Mouse (Mus musculus): Measurements from ENCODE around the gene Larp1. TPM values are rescaled to one million over a fixed set of nuclear protein-coding genes. Genes with fewer than 3 reads are reported as not detected.
"Not testable (repeated sequence)": the region's sequence is repeated elsewhere in the genome, so short reads cannot be mapped to it uniquely, and the experiment has no call there.

Gene Larp1
- polyA plus RNA-seq, 1 experiment from 2014 or later, result 23.4 TPM

- H3K9ac ChIP-seq (replicated peaks; ENCODE audit: low read depth, low read length); H3K27ac ChIP-seq (ENCODE audit: low read depth, low read length); ATAC-seq (ENCODE audit: low read depth); H3K4me3 ChIP-seq (ENCODE audit: low read depth, low read length); H3K4me2 ChIP-seq (ENCODE audit: low read depth, low read length); H3K27me3 ChIP-seq (ENCODE audit: control insufficient read depth, insufficient read depth, low read length); H3K9me3 ChIP-seq (ENCODE audit: control insufficient read depth, low read length); H3K4me1 ChIP-seq (ENCODE audit: control insufficient read depth, insufficient read depth, low read length): not testable (repeated sequence)
- peaks cover 44% of the 10 kb centered on the region for H3K36me3 ChIP-seq (ENCODE audit: control insufficient read depth, insufficient read depth, low read length)
- WGBS, result 93% methylated on average over 7 of the region's 7 CpGs
Measured at GRCm38 (mm10) chr11:58059752-58060151, 50.9 kb downstream of the Larp1 start.

- H3K36me3 ChIP-seq (ENCODE audit: control insufficient read depth, insufficient read depth, low read length), result peaks cover 32% of the 10 kb centered on the region
- H3K27me3 ChIP-seq (ENCODE audit: control insufficient read depth, insufficient read depth, low read length); H3K9me3 ChIP-seq (ENCODE audit: control insufficient read depth, low read length); H3K4me1 ChIP-seq (ENCODE audit: control insufficient read depth, insufficient read depth, low read length); H3K4me2 ChIP-seq (ENCODE audit: low read depth, low read length); H3K9ac ChIP-seq (replicated peaks; ENCODE audit: low read depth, low read length); ATAC-seq (ENCODE audit: low read depth); H3K4me3 ChIP-seq (ENCODE audit: low read depth, low read length); H3K27ac ChIP-seq (ENCODE audit: low read depth, low read length): not testable (repeated sequence)
- 92% methylated on average over 3 of the region's 4 CpGs for WGBS
Measured at GRCm38 (mm10) chr11:58061218-58061617, 52.4 kb downstream of the Larp1 start.

GRCm38 (mm10) chr11:58062586-58062985, 53.7 kb downstream of the Larp1 start:
- H3K27ac ChIP-seq (ENCODE audit: low read depth, low read length), result no peak overlapping the region
- H3K27me3 ChIP-seq (ENCODE audit: control insufficient read depth, insufficient read depth, low read length), result no peaks in the 10 kb centered on the region
- no peak overlapping the region for H3K9ac ChIP-seq (replicated peaks; ENCODE audit: low read depth, low read length)
- H3K36me3 ChIP-seq (ENCODE audit: control insufficient read depth, insufficient read depth, low read length), result peaks cover 24% of the 10 kb centered on the region; the same call in 1 of the 2 replicates
- H3K4me1 ChIP-seq (ENCODE audit: control insufficient read depth, insufficient read depth, low read length), result 0 out of 2 replicates have a peak, but pooled peaks cover 6% of the 10 kb centered on the region
- H3K9me3 ChIP-seq (ENCODE audit: control insufficient read depth, low read length), result no peaks in the 10 kb centered on the region
- WGBS, result 89% methylated on average over 4 of the region's 4 CpGs
- no peak overlapping the region for H3K4me3 ChIP-seq (ENCODE audit: low read depth, low read length)
- no peak overlapping the region for H3K4me2 ChIP-seq (ENCODE audit: low read depth, low read length)
- no peak for ATAC-seq (ENCODE audit: low read depth)

- Histone ChIP-seq H3K4me3 (ENCODE audit: low read depth, low read length) (no peak overlapping the region), H3K36me3 (ENCODE audit: control insufficient read depth, insufficient read depth, low read length) (peaks cover 8% of the 10 kb centered on the region; the same call in 1 of the 2 replicates), H3K9ac (replicated peaks; ENCODE audit: low read depth, low read length) (no peak overlapping the region), H3K27ac (ENCODE audit: low read depth, low read length) (no peak overlapping the region), H3K4me2 (ENCODE audit: low read depth, low read length) (no peak overlapping the region), H3K4me1 (ENCODE audit: control insufficient read depth, insufficient read depth, low read length) (0 out of 2 replicates have a peak, but pooled peaks cover 6% of the 10 kb centered on the region), H3K9me3 (ENCODE audit: control insufficient read depth, low read length) (no peaks in the 10 kb centered on the region), H3K27me3 (ENCODE audit: control insufficient read depth, insufficient read depth, low read length) (no peaks in the 10 kb centered on the region)
- no peak for ATAC-seq (ENCODE audit: low read depth)
- WGBS, result 90% methylated on average over 4 of the region's 4 CpGs
Measured at GRCm38 (mm10) chr11:58065025-58065424, 56.2 kb downstream of the Larp1 start.

- H3K36me3 ChIP-seq (ENCODE audit: control insufficient read depth, insufficient read depth, low read length), result no peaks in the 10 kb centered on the region
- no peaks in the 10 kb centered on the region for H3K27me3 ChIP-seq (ENCODE audit: control insufficient read depth, insufficient read depth, low read length)
- H3K9me3 ChIP-seq (ENCODE audit: control insufficient read depth, low read length), result no peaks in the 10 kb centered on the region
- 80% methylated on average over 3 of the region's 3 CpGs for WGBS
- H3K4me3 ChIP-seq (ENCODE audit: low read depth, low read length), result no peak overlapping the region
- ATAC-seq (ENCODE audit: low read depth), result no peak
- no peaks in the 10 kb centered on the region for H3K4me1 ChIP-seq (ENCODE audit: control insufficient read depth, insufficient read depth, low read length)
- H3K4me2 ChIP-seq (ENCODE audit: low read depth, low read length), result no peak overlapping the region
- H3K9ac ChIP-seq (replicated peaks; ENCODE audit: low read depth, low read length), result no peak overlapping the region
- no peak overlapping the region for H3K27ac ChIP-seq (ENCODE audit: low read depth, low read length)
Measured at GRCm38 (mm10) chr11:58072978-58073377, 64.1 kb downstream of the Larp1 start.

- 75% methylated on average over 4 of the region's 4 CpGs for WGBS
- no peak for ATAC-seq (ENCODE audit: low read depth)
- H3K27me3 ChIP-seq (ENCODE audit: control insufficient read depth, insufficient read depth, low read length), result no peaks in the 10 kb centered on the region
Measured at GRCm38 (mm10) chr11:58077270-58077669, 68.4 kb downstream of the Larp1 start.

GRCm38 (mm10) chr11:58081716-58082115, 72.9 kb downstream of the Larp1 start:
- H3K9me3 ChIP-seq (ENCODE audit: control insufficient read depth, low read length), result no peaks in the 10 kb centered on the region
- ATAC-seq (ENCODE audit: low read depth), result no peak
- whole genome bisulfite sequencing, result 89% methylated on average over 6 of the region's 6 CpGs
- no peak overlapping the region for H3K4me2 ChIP-seq (ENCODE audit: low read depth, low read length)
- H3K4me3 ChIP-seq (ENCODE audit: low read depth, low read length), result no peak overlapping the region
- no peaks in the 10 kb centered on the region for H3K27me3 ChIP-seq (ENCODE audit: control insufficient read depth, insufficient read depth, low read length)
- H3K4me1 ChIP-seq (ENCODE audit: control insufficient read depth, insufficient read depth, low read length), result no peaks in the 10 kb centered on the region
- H3K36me3 ChIP-seq (ENCODE audit: control insufficient read depth, insufficient read depth, low read length), result no peaks in the 10 kb centered on the region
- H3K27ac ChIP-seq (ENCODE audit: low read depth, low read length), result no peak overlapping the region
- H3K9ac ChIP-seq (replicated peaks; ENCODE audit: low read depth, low read length), result no peak overlapping the region

More at GRCm38 (mm10) chr11:58077270-58077669, 68.4 kb downstream of the Larp1 start:
- H3K4me1 ChIP-seq (ENCODE audit: control insufficient read depth, insufficient read depth, low read length), result no peaks in the 10 kb centered on the region
- H3K36me3 ChIP-seq (ENCODE audit: control insufficient read depth, insufficient read depth, low read length), result no peaks in the 10 kb centered on the region
- no peak overlapping the region for H3K9ac ChIP-seq (replicated peaks; ENCODE audit: low read depth, low read length)
- H3K9me3 ChIP-seq (ENCODE audit: control insufficient read depth, low read length), result no peaks in the 10 kb centered on the region
- no peak overlapping the region for H3K4me2 ChIP-seq (ENCODE audit: low read depth, low read length)
- H3K27ac ChIP-seq (ENCODE audit: low read depth, low read length), result no peak overlapping the region
- no peak overlapping the region for H3K4me3 ChIP-seq (ENCODE audit: low read depth, low read length)

GRCm38 (mm10) chr11:58092541-58092940, 83.7 kb downstream of the Larp1 start:
- Histone ChIP-seq H3K9me3 (ENCODE audit: control insufficient read depth, low read length) (no peaks in the 10 kb centered on the region), H3K9ac (replicated peaks; ENCODE audit: low read depth, low read length) (no peak overlapping the region), H3K4me1 (ENCODE audit: control insufficient read depth, insufficient read depth, low read length) (no peaks in the 10 kb centered on the region), H3K27ac (ENCODE audit: low read depth, low read length) (no peak overlapping the region), H3K4me3 (ENCODE audit: low read depth, low read length) (no peak overlapping the region), H3K4me2 (ENCODE audit: low read depth, low read length) (no peak overlapping the region), H3K36me3 (ENCODE audit: control insufficient read depth, insufficient read depth, low read length) (no peaks in the 10 kb centered on the region), H3K27me3 (ENCODE audit: control insufficient read depth, insufficient read depth, low read length) (no peaks in the 10 kb centered on the region)
- no peak for ATAC-seq (ENCODE audit: low read depth)
- WGBS, result 56% methylated on average over 4 of the region's 4 CpGs

- Histone ChIP-seq H3K9ac (replicated peaks; ENCODE audit: low read depth, low read length) (no peak within 1 kb of the TSS), H3K4me3 (ENCODE audit: low read depth, low read length) (no peak within 1 kb of the TSS), H3K36me3 (ENCODE audit: control insufficient read depth, insufficient read depth, low read length) (no peaks in the 10 kb centered on the region), H3K4me1 (ENCODE audit: control insufficient read depth, insufficient read depth, low read length) (no peaks in the 10 kb centered on the region), H3K4me2 (ENCODE audit: low read depth, low read length) (no peak within 1 kb of the TSS), H3K27me3 (ENCODE audit: control insufficient read depth, insufficient read depth, low read length) (no peaks in the 10 kb centered on the region), H3K9me3 (ENCODE audit: control insufficient read depth, low read length) (no peaks in the 10 kb centered on the region), H3K27ac (ENCODE audit: low read depth, low read length) (no peak within 1 kb of the TSS)
- WGBS, result 21% methylated on average over 12 of the region's 12 CpGs
- no peak for ATAC-seq (ENCODE audit: low read depth)
Measured at GRCm38 (mm10) chr11:58093021-58093528, 84.2 kb downstream of the Larp1 start, which contains the start of gene Gm12248. TSS of gene Gm12248 (minus strand) at chr11:58093134.
